Mouse (Mus musculus): ENCODE measurements around the gene Dcun1d3.

The Dcun1d3 gene

GRCm38 (mm10) chr7:119873050-119873449 is 23.0 kb downstream of the Dcun1d3 start:
- no peak for DNase-seq (ENCODE audit: low spot score)

- no peak for DNase-seq (ENCODE audit: low spot score)
These were observed 23.9 kb downstream of the Dcun1d3 start for GRCm38 (mm10) chr7:119872204-119872603.

- no peak for DNase-seq (ENCODE audit: low spot score)
These were observed 30.0 kb downstream of the Dcun1d3 start for GRCm38 (mm10) chr7:119866136-119866535.

- no peak for DNase-seq (ENCODE audit: low spot score)
These were observed 31.6 kb downstream of the Dcun1d3 start for GRCm38 (mm10) chr7:119864500-119864899.

- no peak for DNase-seq (ENCODE audit: low spot score)
These were observed 33.9 kb downstream of the Dcun1d3 start for GRCm38 (mm10) chr7:119862167-119862566.

GRCm38 (mm10) chr7:119861335-119862091 is 34.6 kb downstream of the Dcun1d3 start:
- peak; percentile 29 for DNase-seq (ENCODE audit: low spot score)

GRCm38 (mm10) chr7:119860971-119861334 is 35.1 kb downstream of the Dcun1d3 start:
- DNase-seq (ENCODE audit: low spot score) = no peak

- no peak for DNase-seq (ENCODE audit: low spot score)
These were observed 35.5 kb downstream of the Dcun1d3 start for GRCm38 (mm10) chr7:119860554-119860953.

GRCm38 (mm10) chr7:119860116-119860515 is 36.0 kb downstream of the Dcun1d3 start:
- no peak for DNase-seq (ENCODE audit: low spot score)

GRCm38 (mm10) chr7:119859476-119859875 is 36.6 kb downstream of the Dcun1d3 start:
- DNase-seq (ENCODE audit: low spot score) = no peak

- no peak for DNase-seq (ENCODE audit: low spot score)
These were observed 41.1 kb downstream of the Dcun1d3 start for GRCm38 (mm10) chr7:119855031-119855430.

- DNase-seq (ENCODE audit: low spot score) = no peak
These were observed 41.7 kb downstream of the Dcun1d3 start for GRCm38 (mm10) chr7:119854362-119854761.

- DNase-seq (ENCODE audit: low spot score) = no peak
These were observed 42.9 kb downstream of the Dcun1d3 start for GRCm38 (mm10) chr7:119853186-119853585.

- no peak for DNase-seq (ENCODE audit: low spot score)
These were observed 43.6 kb downstream of the Dcun1d3 start for GRCm38 (mm10) chr7:119852494-119852893.

GRCm38 (mm10) chr7:119850737-119851136 is 45.4 kb downstream of the Dcun1d3 start:
- DNase-seq (ENCODE audit: low spot score) = no peak

- peak; percentile 75 for DNase-seq (ENCODE audit: low spot score)
These were observed 47.0 kb downstream of the Dcun1d3 start for GRCm38 (mm10) chr7:119849096-119849495.

GRCm38 (mm10) chr7:119847396-119847795 is 48.7 kb downstream of the Dcun1d3 start:
- no peak for DNase-seq (ENCODE audit: low spot score)

- no peak for DNase-seq (ENCODE audit: low spot score)
These were observed 50.6 kb downstream of the Dcun1d3 start for GRCm38 (mm10) chr7:119845541-119845940.

GRCm38 (mm10) chr7:119841820-119842449 is 54.2 kb downstream of the Dcun1d3 start:
- no peak for DNase-seq (ENCODE audit: low spot score)

GRCm38 (mm10) chr7:119835996-119836777 is 59.9 kb downstream of the Dcun1d3 start:
- no peak for DNase-seq (ENCODE audit: low spot score)

GRCm38 (mm10) chr7:119835371-119835770 is 60.7 kb downstream of the Dcun1d3 start:
- no peak for DNase-seq (ENCODE audit: low spot score)

- no peak for DNase-seq (ENCODE audit: low spot score)
These were observed 87.4 kb downstream of the Dcun1d3 start for GRCm38 (mm10) chr7:119808723-119809122.

GRCm38 (mm10) chr7:119807396-119807795 is 88.7 kb downstream of the Dcun1d3 start:
- DNase-seq (ENCODE audit: low spot score) = no peak
